Mouse (Mus musculus) intestine, embryonic 14.5 days (tissue): ENCODE measurements around the gene Gm10799. TPM values are rescaled to one million over a fixed set of nuclear protein-coding genes. Genes with fewer than 3 reads are reported as not detected.
"Not testable (repeated sequence)": the region's sequence is repeated elsewhere in the genome, so short reads cannot be mapped to it uniquely, and the experiment has no call there.

Source experiments
- ATAC-seq: fragments of 200-750 bp; cut with Nextera tagmentation; replicated peaks from 2 replicates; pipeline ENCODE4 v1.8.0; 2017; ENCODE audit warnings: low read depth, moderate number of reproducible peaks, moderate TSS enrichment, moderate library complexity; ENCODE audit not compliant: low FRiP score, low TSS enrichment
- DNase-seq: peaks from one replicate; pipeline ENCODE4 v3.0.0-alpha.2; 2018; ENCODE audit warnings: low spot score
- H3K27ac ChIP-seq: fragments of 300-500 bp; sonication (generic); 2 replicates; pipeline ENCODE4 v1.5.1; 2014; ENCODE audit warnings: low read depth, mild to moderate bottlenecking, control low read depth
- H3K27me3 ChIP-seq: fragments of 300-500 bp; sonication (generic); replicated peaks from 2 replicates; pipeline ENCODE4 v1.6.1; 2014; ENCODE audit warnings: low read length, control low read depth; ENCODE audit not compliant: control insufficient read depth, insufficient read depth
- H3K36me3 ChIP-seq: fragments of 300-500 bp; sonication (generic); 2 replicates; pipeline ENCODE4 v1.6.1; 2014; ENCODE audit warnings: low read length, control low read depth; ENCODE audit not compliant: control insufficient read depth, insufficient read depth
- H3K4me1 ChIP-seq: fragments of 300-500 bp; sonication (generic); replicated peaks from 2 replicates; pipeline ENCODE4 v1.6.1; 2014; ENCODE audit warnings: low read length, control low read depth, mixed read lengths; ENCODE audit not compliant: control insufficient read depth, insufficient read depth
- H3K4me2 ChIP-seq: fragments of 300-500 bp; sonication (generic); 2 replicates; pipeline ENCODE4 v1.6.1; 2014; ENCODE audit warnings: low read length
- H3K4me3 ChIP-seq: fragments of 300-500 bp; sonication (generic); 2 replicates; pipeline ENCODE4 v1.5.1; 2014; ENCODE audit warnings: low read depth, low read length, control low read depth, mixed read lengths
- H3K9ac ChIP-seq: fragments of 300-500 bp; sonication (generic); 2 replicates; pipeline ENCODE4 v1.6.1; 2014; ENCODE audit warnings: mild to moderate bottlenecking, low read length
- H3K9me3 ChIP-seq: fragments of 300-500 bp; sonication (generic); 2 replicates; pipeline ENCODE4 v1.6.1; 2016; ENCODE audit warnings: low read length, control low read depth; ENCODE audit not compliant: control insufficient read depth
- WGBS: fragments of 180-500 bp; shearing (Covaris S2); extraction: QIAGEN DNeasy Blood & Tissue Kit; methylation state at CpG from one replicate; pipeline ENCODE4 v1.1.7; 2014; 5-methylcytosine and 5-hydroxymethylcytosine counted together
- polyA plus RNA-seq: library from polyadenylated mRNA; unstranded; fragments of >200 nt; fragmentation: Nextera tagmentation; extraction: Ambion mirVana; gene quantifications from 2 replicates; pipeline ENCODE4 v1.2.1, GENCODE M21; 2014

Gene Gm10799
- polyA plus RNA-seq, 1 experiment from 2014 or later, result not detected

DNA sequence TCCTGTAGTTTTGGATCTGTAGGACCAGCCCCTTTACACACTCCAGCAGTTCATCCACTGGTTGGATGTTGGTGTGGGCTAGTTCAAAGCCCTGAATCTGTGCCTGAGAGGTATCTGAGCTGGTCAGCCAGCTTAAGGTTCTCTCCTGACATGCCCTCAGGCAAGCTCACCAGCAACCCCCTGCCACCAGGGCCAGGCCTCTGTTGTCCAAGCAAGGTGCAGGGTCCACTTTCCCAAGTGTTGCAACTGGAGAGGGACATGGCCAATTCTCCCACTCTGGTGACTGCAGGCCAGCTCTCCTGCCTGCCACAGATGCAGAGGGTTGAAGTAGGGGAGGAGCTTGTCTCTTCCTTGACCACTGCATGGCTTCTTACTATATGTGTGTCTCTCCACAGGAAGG lies 15.7 kb upstream of the Gm10799 start:
- H3K4me1 ChIP-seq, H3K36me3 ChIP-seq, ATAC-seq, H3K9ac ChIP-seq, H3K9me3 ChIP-seq, H3K27ac ChIP-seq, DNase-seq, H3K4me2 ChIP-seq, H3K4me3 ChIP-seq, H3K27me3 ChIP-seq: not testable (repeated sequence)

DNA sequence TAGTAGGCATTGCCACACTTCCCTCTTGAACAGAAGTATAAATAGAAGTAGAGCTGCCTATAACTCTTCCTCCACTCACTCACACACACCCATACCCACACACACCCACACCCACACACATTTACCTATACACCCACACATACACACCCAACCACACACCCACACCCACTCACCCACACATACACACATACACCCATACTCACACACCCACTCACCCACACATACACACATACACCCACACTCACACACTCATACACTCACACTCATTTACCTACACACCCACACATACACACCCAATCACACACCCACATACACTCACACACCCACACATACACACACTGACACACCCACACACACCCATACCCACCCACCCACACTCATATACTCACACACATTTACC lies 14.1 kb upstream of the Gm10799 start:
- no peak overlapping the region for H3K4me3 ChIP-seq
- no peak for DNase-seq
- no peaks in the 10 kb centered on the region for H3K4me1 ChIP-seq
- no peaks in the 10 kb centered on the region for H3K27me3 ChIP-seq
- H3K36me3 ChIP-seq, result no peaks in the 10 kb centered on the region
- H3K4me2 ChIP-seq, result no peak overlapping the region
- H3K27ac ChIP-seq, result no peak overlapping the region
- no peak for ATAC-seq
- no peak overlapping the region for H3K9ac ChIP-seq
- H3K9me3 ChIP-seq, result no peaks in the 10 kb centered on the region

- not testable (repeated sequence) for H3K27me3 ChIP-seq, H3K4me2 ChIP-seq, H3K9me3 ChIP-seq, H3K9ac ChIP-seq, H3K27ac ChIP-seq, H3K4me1 ChIP-seq, ATAC-seq, H3K36me3 ChIP-seq, H3K4me3 ChIP-seq, DNase-seq
- no CpG with 5 or more reads among the region's 1 CpGs for WGBS
Observed at GRCm38 (mm10) chr2:104081436-104082050, 13.2 kb upstream of the Gm10799 start.

DNA sequence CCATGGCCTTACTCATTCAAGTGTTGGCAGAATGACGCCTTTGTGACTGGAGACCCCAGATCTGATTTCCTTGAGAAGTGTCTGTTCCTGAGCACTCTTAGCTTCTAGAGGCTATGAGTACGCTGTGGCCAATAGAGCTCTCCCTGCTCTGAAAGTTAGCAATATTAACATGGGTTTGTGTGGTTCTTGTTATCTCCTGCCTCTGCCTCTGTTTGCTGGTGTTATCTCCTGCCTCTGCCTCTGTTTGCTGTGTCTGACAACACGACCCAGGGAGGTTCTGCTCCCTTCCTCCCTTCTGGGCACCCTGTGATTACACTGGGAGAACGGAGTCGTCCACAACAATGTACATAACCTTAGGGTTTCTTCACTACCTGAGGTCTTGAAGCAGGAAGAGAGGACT lies 9.9 kb upstream of the Gm10799 start:
- H3K4me1 ChIP-seq, H3K9ac ChIP-seq, H3K36me3 ChIP-seq, H3K4me2 ChIP-seq, H3K9me3 ChIP-seq, DNase-seq, H3K4me3 ChIP-seq, H3K27ac ChIP-seq, ATAC-seq, H3K27me3 ChIP-seq: not testable (repeated sequence)
- 56% methylated on average over 5 of the region's 5 CpGs for WGBS

DNA sequence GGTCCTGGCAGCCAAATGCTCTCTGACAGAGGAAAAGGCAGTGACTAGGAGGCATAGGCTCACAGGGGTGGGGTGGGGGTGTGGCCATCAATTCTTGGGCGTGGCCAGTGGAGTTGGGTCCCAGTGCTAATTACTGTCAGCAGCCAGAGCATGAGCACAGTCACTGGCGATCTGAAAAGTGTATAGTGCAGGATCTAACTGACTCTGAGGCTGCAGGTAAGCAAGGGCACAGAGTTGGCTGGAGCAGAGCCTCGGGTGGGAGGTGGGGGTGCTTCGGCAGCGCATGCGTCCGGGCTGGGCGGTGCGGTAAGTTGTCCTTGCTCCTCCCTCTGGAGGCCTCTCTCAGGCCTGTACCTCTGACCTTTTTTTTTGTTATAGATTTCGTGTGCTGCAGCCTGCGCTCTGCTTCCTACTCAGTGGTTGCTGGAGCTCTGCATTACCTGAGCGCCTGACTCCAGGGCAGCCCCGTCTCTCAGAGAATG lies 1.4 kb upstream of the Gm10799 start, which contains the start of gene Cd59b:
Gene Cd59b, plus strand, starts transcription at position 146 of the 482 bp plus-strand sequence.
- Histone ChIP-seq H3K27me3 (no peaks in the 10 kb centered on the region), H3K27ac (no peak within 1 kb of the TSS), H3K4me3 (peak within 1 kb of the TSS; percentile 31), H3K9ac (peak within 1 kb of the TSS; percentile 10; the same call in 1 of the 2 replicates), H3K4me2 (peak within 1 kb of the TSS; percentile 51), H3K36me3 (no peaks in the 10 kb centered on the region), H3K9me3 (no peaks in the 10 kb centered on the region), H3K4me1 (no peaks in the 10 kb centered on the region)
- ATAC-seq (peak; percentile 89), DNase-seq (peak; percentile 81)
- WGBS, result 4% methylated on average over 13 of the region's 13 CpGs

GRCm38 (mm10) chr2:104065526-104065925 lies 2.8 kb downstream of the Gm10799 start, which contains the start of gene Gm10912:
TSS of gene Gm10912 (plus strand) at chr2:104065826.
- H3K9me3 ChIP-seq, ATAC-seq, H3K4me3 ChIP-seq, H3K27me3 ChIP-seq, H3K27ac ChIP-seq, H3K9ac ChIP-seq, H3K4me1 ChIP-seq, DNase-seq, H3K4me2 ChIP-seq: not testable (repeated sequence)
- H3K36me3 ChIP-seq, result peaks cover 18% of the 10 kb centered on the region
- 95% methylated on average over 5 of the region's 6 CpGs for WGBS

GRCm38 (mm10) chr2:104064152-104064551 lies 4.2 kb downstream of the Gm10799 start:
- no peak overlapping the region for H3K9ac ChIP-seq
- H3K27ac ChIP-seq, result no peak overlapping the region
- H3K4me1 ChIP-seq, result no peaks in the 10 kb centered on the region
- DNase-seq, result no peak
- no peak for ATAC-seq
- no peak overlapping the region for H3K4me3 ChIP-seq
- WGBS, result 81% methylated on average over 2 of the region's 2 CpGs
- peaks cover 30% of the 10 kb centered on the region for H3K36me3 ChIP-seq
- no peaks in the 10 kb centered on the region for H3K27me3 ChIP-seq
- H3K4me2 ChIP-seq, result no peak overlapping the region
- no peaks in the 10 kb centered on the region for H3K9me3 ChIP-seq

- Histone ChIP-seq H3K36me3 (peaks cover 35% of the 10 kb centered on the region), H3K9me3 (no peaks in the 10 kb centered on the region), H3K4me2 (no peak overlapping the region), H3K4me1 (no peaks in the 10 kb centered on the region), H3K27ac (no peak overlapping the region), H3K9ac (no peak overlapping the region), H3K27me3 (no peaks in the 10 kb centered on the region), H3K4me3 (no peak overlapping the region)
- DNase-seq (no peak), ATAC-seq (no peak)
Observed at GRCm38 (mm10) chr2:104062665-104063064, 5.7 kb downstream of the Gm10799 start.

DNA sequence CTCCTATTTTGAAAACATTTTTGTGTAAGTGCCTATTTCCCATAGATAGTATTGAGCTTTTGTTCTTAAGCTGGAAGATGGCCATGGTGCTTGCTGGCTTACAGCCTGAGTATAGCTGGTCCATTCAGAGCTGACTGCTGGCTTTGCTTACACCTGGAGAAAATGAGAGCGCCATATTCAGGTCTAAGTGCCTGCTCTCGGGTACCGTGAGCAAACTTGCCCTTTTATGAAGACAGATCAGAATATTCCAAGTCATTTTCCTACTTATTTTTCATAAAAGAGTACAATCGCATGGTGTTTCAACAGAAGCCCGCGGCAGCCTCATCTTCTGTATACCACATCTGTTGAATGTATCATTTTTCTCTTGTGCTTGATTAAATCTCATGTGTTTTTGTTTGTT lies 7.4 kb downstream of the Gm10799 start:
- Histone ChIP-seq H3K36me3 (peaks cover 35% of the 10 kb centered on the region), H3K9me3 (no peaks in the 10 kb centered on the region), H3K4me3 (no peak overlapping the region), H3K4me2 (no peak overlapping the region), H3K9ac (no peak overlapping the region), H3K4me1 (no peaks in the 10 kb centered on the region), H3K27ac (no peak overlapping the region), H3K27me3 (no peaks in the 10 kb centered on the region)
- 96% methylated on average over 6 of the region's 6 CpGs for WGBS
- DNase-seq (no peak), ATAC-seq (no peak)
